Mouse (Mus musculus) liver, adult 2 months (tissue): ENCODE measurements around the gene Cfap57.

Experiments used
- CTCF ChIP-seq: fragments of 200-500 bp; IDR thresholded peaks from 2 replicates; pipeline ENCODE4 v1.5.1; 2011; ENCODE audit warnings: low read depth, low read length, control low read depth
- POLR2A ChIP-seq: fragments of 200-500 bp; IDR thresholded peaks from 2 replicates; pipeline ENCODE4 v1.6.1; 2011; ENCODE audit warnings: low read length, control low read depth; ENCODE audit not compliant: insufficient read depth; ENCODE audit errors: extremely low read depth

GRCm38 (mm10) chr4:118566161-118566676 is 54.4 kb downstream of the Cfap57 start:
- TF ChIP-seq CTCF (peak; percentile 82), POLR2A (no peak)
